Mouse (Mus musculus): ENCODE measurements around the gene Cyp4f15. TPM values are rescaled to one million over a fixed set of nuclear protein-coding genes. Genes with fewer than 3 reads are reported as not detected.

The Cyp4f15 gene
- total and polyA plus RNA-seq, 3 experiments, result not detected

DNA sequence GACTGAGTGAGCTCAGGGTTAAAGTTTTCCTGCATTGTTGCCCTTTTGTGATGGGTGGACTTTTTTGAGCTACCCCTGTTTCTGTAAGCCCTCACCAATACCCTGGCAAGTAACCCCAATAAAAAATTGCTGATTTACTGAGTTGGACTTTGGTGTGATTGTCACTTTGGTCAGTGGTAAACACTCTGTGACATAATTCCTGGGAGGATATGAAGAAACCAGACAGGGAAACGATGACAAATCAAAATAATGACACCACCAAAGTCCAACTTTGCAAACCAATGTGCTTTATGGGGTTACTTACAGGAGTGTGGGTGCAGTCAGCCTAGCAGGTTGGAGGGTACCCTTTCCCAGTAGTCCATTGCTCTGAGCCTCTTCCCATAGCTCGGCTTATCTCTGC is 48.3 kb upstream of the Cyp4f15 start:
- Histone ChIP-seq H3K4me3 (replicated peaks in 1 of 3; ENCODE audit: low read depth in 2 of 3, low read length in 2 of 3, poor library complexity in 1 of 3) (no peak overlapping the region), H3K36me3 (replicated peaks in 1 of 2; ENCODE audit: control insufficient read depth in 1 of 2, insufficient read depth in 1 of 2, low read length in 1 of 2) (no peaks in the 10 kb centered on the region), H3K27me3 (replicated peaks) (no peaks in the 10 kb centered on the region), H3K4me1 (ENCODE audit: control insufficient read depth in 1 of 2, insufficient read depth in 2 of 2) (peaks cover 3 to 9% of the 10 kb centered on the region in 2 experiments; a peak in 2 of 4 replicates), H3K27ac (ENCODE audit: insufficient read depth, low read depth) (no peak overlapping the region), H3K4me2 (ENCODE audit: insufficient read depth, low read depth, poor library complexity, severe bottlenecking) (no peak overlapping the region), H3K9me3 (replicated peaks; ENCODE audit: low read length) (no peaks in the 10 kb centered on the region), H3K9ac (ENCODE audit: insufficient read depth, low read depth) (no peak overlapping the region), H3K79me2 (replicated peaks; ENCODE audit: control insufficient read depth, extremely low read depth, insufficient read depth, poor library complexity, severe bottlenecking) (no peaks in the 10 kb centered on the region)
- no peak for DNase-seq (ENCODE audit: extremely low read depth)
- dilution Hi-C loops (cut with MboI; ENCODE audit: extremely low pct_ligation_motif_present, extremely low pct_unique_long_range_greater_than_20kb, low sequenced_read_pairs), result no loop called here
- TF ChIP-seq IRF4 (IDR thresholded peaks at IDR 0.05; ENCODE audit: low read depth, low read length), result no peak
- no peak for TF ChIP-seq KAT2A (IDR thresholded peaks at IDR 0.05; ENCODE audit: insufficient replicate concordance, low read length)
- no peak for TF ChIP-seq ZKSCAN1 (IDR thresholded peaks at IDR 0.05; ENCODE audit: borderline replicate concordance, low read depth, low read length)
- TF ChIP-seq MEF2A (IDR thresholded peaks at IDR 0.05; ENCODE audit: borderline replicate concordance, low read depth, low read length), result no peak
- TF ChIP-seq UBTF (IDR thresholded peaks at IDR 0.05; ENCODE audit: low read depth, low read length), result no peak
- no peak for TF ChIP-seq SIN3A (IDR thresholded peaks at IDR 0.05; ENCODE audit: low read length)
- TF ChIP-seq ZMIZ1 (IDR thresholded peaks at IDR 0.05; ENCODE audit: low read depth, low read length), result no peak
- TF ChIP-seq CTCF (conservative IDR thresholded peaks at IDR 0.05 in 1 of 2, IDR thresholded peaks at IDR 0.05 in 1 of 2; ENCODE audit: low read depth in 2 of 2, low read length in 2 of 2), result no peak
- TF ChIP-seq NELFE (IDR thresholded peaks at IDR 0.05; ENCODE audit: low read depth, low read length), result no peak
- no peak for TF ChIP-seq POLR2AphosphoS2 (IDR thresholded peaks at IDR 0.05; ENCODE audit: low read depth, low read length)
- in situ Hi-C loops (cut with MboI; ENCODE audit: low pct_ligation_motif_present, low pct_unique_long_range_greater_than_20kb, low sequenced_read_pairs), result no loop called here

DNA sequence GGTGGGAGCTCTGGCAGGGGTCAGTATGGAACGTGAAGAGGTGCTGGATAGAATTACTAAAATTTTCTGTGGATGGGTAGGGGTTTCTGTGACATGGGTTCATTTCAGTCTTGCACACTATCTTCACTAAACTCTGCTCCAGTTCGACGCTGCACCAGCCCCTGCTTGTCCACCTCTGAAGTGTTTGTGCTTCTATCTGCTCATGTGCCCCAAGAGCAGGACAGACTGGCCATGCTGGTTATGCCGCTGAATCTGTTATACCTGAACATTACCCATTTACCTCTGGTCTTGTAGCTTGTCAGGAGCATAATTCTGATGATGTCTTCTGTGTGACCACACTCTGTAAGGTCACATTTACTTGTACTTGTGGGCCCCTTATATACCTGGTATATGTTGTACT is 38.8 kb upstream of the Cyp4f15 start:
- TF ChIP-seq JUN (IDR thresholded peaks at IDR 0.05; ENCODE audit: insufficient read depth, low read depth, low read length), result no peak
- no peak for TF ChIP-seq RAD21 (IDR thresholded peaks at IDR 0.05; ENCODE audit: low read depth, low read length)
- TF ChIP-seq MAX (IDR thresholded peaks at IDR 0.05; ENCODE audit: low read length), result no peak
- TF ChIP-seq JUND (conservative IDR thresholded peaks at IDR 0.05; ENCODE audit: low read depth, low read length), result no peak
- TF ChIP-seq POLR2AphosphoS2 (IDR thresholded peaks at IDR 0.05; ENCODE audit: low read depth, low read length), result no peak
- no peak for TF ChIP-seq MAFK (IDR thresholded peaks at IDR 0.05; ENCODE audit: insufficient replicate concordance, low read length)
- TF ChIP-seq TBP (conservative IDR thresholded peaks at IDR 0.05; ENCODE audit: low read depth, low read length), result no peak
- no peak for TF ChIP-seq MXI1 (IDR thresholded peaks at IDR 0.05; ENCODE audit: low read depth, low read length)
- Histone ChIP-seq H3K4me1 (ENCODE audit: control insufficient read depth in 1 of 2, insufficient read depth in 2 of 2) (no peaks in the 10 kb centered on the region; a peak in 1 of 4 replicates), H3K79me2 (replicated peaks; ENCODE audit: control insufficient read depth, extremely low read depth, insufficient read depth, poor library complexity, severe bottlenecking) (no peaks in the 10 kb centered on the region), H3K9ac (ENCODE audit: insufficient read depth, low read depth) (no peak overlapping the region), H3K4me2 (ENCODE audit: insufficient read depth, low read depth, poor library complexity, severe bottlenecking) (no peak overlapping the region), H3K9me3 (replicated peaks; ENCODE audit: low read length) (no peaks in the 10 kb centered on the region), H3K27me3 (replicated peaks) (no peaks in the 10 kb centered on the region), H3K27ac (ENCODE audit: insufficient read depth, low read depth) (no peak overlapping the region), H3K4me3 (replicated peaks in 1 of 3; ENCODE audit: low read depth in 2 of 3, low read length in 2 of 3, poor library complexity in 1 of 3) (no peak overlapping the region), H3K36me3 (replicated peaks in 1 of 2; ENCODE audit: control insufficient read depth in 1 of 2, insufficient read depth in 1 of 2, low read length in 1 of 2) (no peaks in the 10 kb centered on the region)
- DNase-seq (ENCODE audit: extremely low read depth), result no peak
- dilution Hi-C loops (cut with MboI; ENCODE audit: extremely low pct_ligation_motif_present, extremely low pct_unique_long_range_greater_than_20kb, low sequenced_read_pairs) (no loop called here), in situ Hi-C loops (cut with MboI; ENCODE audit: low pct_ligation_motif_present, low pct_unique_long_range_greater_than_20kb, low sequenced_read_pairs) (no loop called here)

All from CH12.LX (cell line).